9 mouse cellular contexts compared by ENCODE assay signal in genomic region chr10:42355980-42356379, GRCm38 (mm10).
A peak's percentile ranks its signal among the peaks of the same experiment; 100 is the strongest.
DNase-seq lines count a peak whose midpoint lies in the region; ATAC-seq and TF ChIP-seq lines count a peak whose summit lies in the region.
"Had no signal": no experiment of that assay in that cellular context is flagged by ENCODE, and none has a peak within 500 bp of the region (broad histone marks: within the 10 kb centered on the region; RNA-seq: fewer than 3 reads in every experiment).

No protein-coding gene starts in this region.

- no peaks in the 10 kb centered on the region for H3K9me3 ChIP-seq in liver, embryonic 14.5 days (ENCODE audit: control insufficient read depth, low read length)
- no peaks in the 10 kb centered on the region for H3K9me3 ChIP-seq in liver, embryonic 11.5 days (ENCODE audit: control insufficient read depth, low read length)
- H3K9me3 ChIP-seq in hindbrain, embryonic 14.5 days (ENCODE audit: control insufficient read depth, low read length) = no peaks in the 10 kb centered on the region
- H3K9me3 ChIP-seq: liver, embryonic 13.5 days had no signal

- no peaks in the 10 kb centered on the region for H3K36me3 ChIP-seq in liver, embryonic 14.5 days (replicated peaks; ENCODE audit: control insufficient read depth, insufficient read depth, low read depth)
- no peaks in the 10 kb centered on the region for H3K36me3 ChIP-seq in liver, embryonic 11.5 days (ENCODE audit: control insufficient read depth, insufficient read depth, low read length)
- no peaks in the 10 kb centered on the region for H3K36me3 ChIP-seq in hindbrain, embryonic 14.5 days (replicated peaks; ENCODE audit: control insufficient read depth, insufficient read depth)
- H3K36me3 ChIP-seq: liver, embryonic 13.5 days had no signal

- H3K27ac ChIP-seq in liver, embryonic 14.5 days = no peak overlapping the region
- no peak overlapping the region for H3K27ac ChIP-seq in liver, embryonic 11.5 days (ENCODE audit: low read depth, low read length)
- no peak overlapping the region for H3K27ac ChIP-seq in hindbrain, embryonic 14.5 days
- H3K27ac ChIP-seq: liver, embryonic 13.5 days had no signal

- no peak overlapping the region for H3K4me3 ChIP-seq in liver, embryonic 14.5 days (ENCODE audit: insufficient read depth in 1 of 2, low read depth in 2 of 2, low read length in 2 of 2)
- no peak overlapping the region for H3K4me3 ChIP-seq in liver, embryonic 11.5 days (ENCODE audit: low read depth, low read length)
- H3K4me3 ChIP-seq in hindbrain, embryonic 14.5 days (replicated peaks; ENCODE audit: low read length) = no peak overlapping the region
- H3K4me3 ChIP-seq: liver, embryonic 13.5 days had no signal

- H3K9ac ChIP-seq in liver, embryonic 14.5 days (replicated peaks) = no peak overlapping the region
- H3K9ac ChIP-seq in liver, embryonic 11.5 days (ENCODE audit: low read depth, low read length) = no peak overlapping the region
- no peak overlapping the region for H3K9ac ChIP-seq in hindbrain, embryonic 14.5 days
- H3K9ac ChIP-seq: liver, embryonic 13.5 days had no signal

- 59% methylated on average over 3 of the region's 3 CpGs for WGBS in liver, embryonic 14.5 days (ENCODE audit: insufficient replicate concordance)
- 61% methylated on average over 3 of the region's 3 CpGs for WGBS in liver, embryonic 11.5 days
- WGBS in hindbrain, embryonic 14.5 days = 51% methylated on average over 3 of the region's 3 CpGs

- no peak for TF ChIP-seq EP300 in liver, embryonic 14.5 days (IDR thresholded peaks at IDR 0.05; ENCODE audit: low read depth)

- DNase-seq in adrenal gland, postnatal 36 days = peak; percentile 9 to 28
- no peak for DNase-seq in adrenal gland, postnatal 25 days
- no peak for DNase-seq in liver, embryonic 14.5 days (ENCODE audit: low read depth in 3 of 3, low spot score in 3 of 3)
- DNase-seq in liver, embryonic 11.5 days (ENCODE audit: low spot score) = no peak
- DNase-seq in brain, embryonic 14.5 days (ENCODE audit: low read depth) = peak; percentile 45
- peak; percentile 56 for DNase-seq in retina, postnatal 1 day
- no peak for DNase-seq in hindbrain, embryonic 14.5 days (ENCODE audit: low spot score)
- DNase-seq: liver, embryonic 13.5 days had no signal

- TF ChIP-seq CTCF in liver, embryonic 14.5 days (IDR thresholded peaks at IDR 0.05; ENCODE audit: low read depth) = peak; percentile 68
- peak; percentile 57; the same call in 1 of the 2 replicates for TF ChIP-seq CTCF in brain, embryonic 14.5 days (IDR thresholded peaks at IDR 0.05; ENCODE audit: borderline replicate concordance, extremely low read depth, insufficient read depth, insufficient read length)

- H3K4me2 ChIP-seq in liver, embryonic 14.5 days (ENCODE audit: low read depth) = no peak overlapping the region
- no peak overlapping the region for H3K4me2 ChIP-seq in liver, embryonic 11.5 days
- H3K4me2 ChIP-seq in hindbrain, embryonic 14.5 days (replicated peaks) = no peak overlapping the region
- H3K4me2 ChIP-seq: liver, embryonic 13.5 days had no signal

- H3K27me3 ChIP-seq in liver, embryonic 14.5 days (ENCODE audit: control insufficient read depth, insufficient read depth, low read length) = no peaks in the 10 kb centered on the region
- H3K27me3 ChIP-seq in liver, embryonic 11.5 days (replicated peaks; ENCODE audit: control insufficient read depth, insufficient read depth, low read length) = no peaks in the 10 kb centered on the region
- H3K27me3 ChIP-seq in hindbrain, embryonic 14.5 days (ENCODE audit: control insufficient read depth, insufficient read depth, low read length) = no peaks in the 10 kb centered on the region
- H3K27me3 ChIP-seq: liver, embryonic 13.5 days had no signal

- 0 out of 4 replicates have a peak, but pooled peaks cover 0 to 3% of the 10 kb centered on the region in 2 experiments for H3K4me1 ChIP-seq in liver, embryonic 14.5 days (replicated peaks; ENCODE audit: control insufficient read depth in 2 of 2, insufficient read depth in 2 of 2, low read length in 1 of 2)
- H3K4me1 ChIP-seq in liver, embryonic 11.5 days (replicated peaks; ENCODE audit: control insufficient read depth, insufficient read depth, low read length) = no peaks in the 10 kb centered on the region
- H3K4me1 ChIP-seq in hindbrain, embryonic 14.5 days (replicated peaks; ENCODE audit: control insufficient read depth, insufficient read depth, low read length) = no peaks in the 10 kb centered on the region

- no peak for TF ChIP-seq POLR2A in brain, embryonic 14.5 days (IDR thresholded peaks at IDR 0.05; ENCODE audit: borderline replicate concordance, extremely low read depth, insufficient read depth, insufficient read length, poor library complexity, severe bottlenecking)

- no peak for ATAC-seq in liver, embryonic 14.5 days (ENCODE audit: insufficient read depth)
- ATAC-seq in liver, embryonic 11.5 days (replicated peaks; ENCODE audit: low FRiP score) = no peak
- ATAC-seq in megakaryocyte, adult 5-6 weeks (ENCODE audit: poor library complexity, severe bottlenecking) = no peak
- no peak for ATAC-seq in hindbrain, embryonic 14.5 days (ENCODE audit: low FRiP score)

Comparison
In these comparisons a context has a peak if more than half of its experiments do, and no peak if none do; other contexts are left out.
1. DNase-seq: peak in adrenal gland, postnatal 36 days (2 of 2), brain, embryonic 14.5 days (single experiment) and retina, postnatal 1 day (single experiment); none in adrenal gland, postnatal 25 days (single experiment), liver, embryonic 14.5 days (0 of 3), liver, embryonic 11.5 days (single experiment) and hindbrain, embryonic 14.5 days (single experiment).